Mouse (Mus musculus): ENCODE data around the gene Hdac7. TPM values are rescaled to one million over a fixed set of nuclear protein-coding genes. Genes with fewer than 3 reads are reported as not detected.

Gene Hdac7
- polyA plus RNA-seq, 1 experiment, result 29.9 TPM

- H3K36me3 ChIP-seq (ENCODE audit: control insufficient read depth, insufficient read depth, low read length), result no peaks in the 10 kb centered on the region
- H3K4me1 ChIP-seq (ENCODE audit: control insufficient read depth, insufficient read depth, insufficient read length, low read length), result peaks cover 3% of the 10 kb centered on the region; the same call in 1 of the 2 replicates
- no peak for TF ChIP-seq POLR2A (IDR thresholded peaks at IDR 0.05; ENCODE audit: low read depth, low read length)
- TF ChIP-seq CTCF (IDR thresholded peaks at IDR 0.05; ENCODE audit: extremely low read depth, insufficient read length, insufficient replicate concordance, low read depth, low read length), result peak; percentile 77; the same call in 1 of the 2 replicates
- 8% methylated on average over 8 of the region's 8 CpGs for WGBS
- H3K4me3 ChIP-seq (ENCODE audit: low read depth, low read length), result no peak overlapping the region
- H3K27me3 ChIP-seq (ENCODE audit: control insufficient read depth, insufficient read depth, low read length), result no peaks in the 10 kb centered on the region
- H3K27ac ChIP-seq (ENCODE audit: insufficient read depth, low read depth, low read length), result no peak overlapping the region
Observed at GRCm38 (mm10) chr15:97776514-97776913, 67.8 kb downstream of the Hdac7 start.

- WGBS, result 71% methylated on average over 5 of the region's 5 CpGs
- H3K4me1 ChIP-seq (ENCODE audit: control insufficient read depth, insufficient read depth, insufficient read length, low read length), result peaks cover 3% of the 10 kb centered on the region; the same call in 1 of the 2 replicates
- no peaks in the 10 kb centered on the region for H3K27me3 ChIP-seq (ENCODE audit: control insufficient read depth, insufficient read depth, low read length)
- H3K36me3 ChIP-seq (ENCODE audit: control insufficient read depth, insufficient read depth, low read length), result no peaks in the 10 kb centered on the region
- 0 out of 2 replicates have a peak overlapping the region, but pooled peaks have one; percentile 37 for H3K27ac ChIP-seq (ENCODE audit: insufficient read depth, low read depth, low read length)
- TF ChIP-seq POLR2A (IDR thresholded peaks at IDR 0.05; ENCODE audit: low read depth, low read length), result no peak
- TF ChIP-seq CTCF (IDR thresholded peaks at IDR 0.05; ENCODE audit: extremely low read depth, insufficient read length, insufficient replicate concordance, low read depth, low read length), result no peak
- H3K4me3 ChIP-seq (ENCODE audit: low read depth, low read length), result no peak overlapping the region
Observed at GRCm38 (mm10) chr15:97773961-97774370, 70.3 kb downstream of the Hdac7 start.

- Histone ChIP-seq H3K27ac (ENCODE audit: insufficient read depth, low read depth, low read length) (0 out of 2 replicates have a peak overlapping the region, but pooled peaks have one; percentile 30), H3K27me3 (ENCODE audit: control insufficient read depth, insufficient read depth, low read length) (peaks cover 5% of the 10 kb centered on the region; the same call in 1 of the 2 replicates), H3K4me3 (ENCODE audit: low read depth, low read length) (no peak overlapping the region), H3K36me3 (ENCODE audit: control insufficient read depth, insufficient read depth, low read length) (no peaks in the 10 kb centered on the region), H3K4me1 (ENCODE audit: control insufficient read depth, insufficient read depth, insufficient read length, low read length) (peaks cover 5% of the 10 kb centered on the region)
- WGBS, result 19% methylated on average over 5 of the region's 5 CpGs
- TF ChIP-seq POLR2A (IDR thresholded peaks at IDR 0.05; ENCODE audit: low read depth, low read length) (no peak), CTCF (IDR thresholded peaks at IDR 0.05; ENCODE audit: extremely low read depth, insufficient read length, insufficient replicate concordance, low read depth, low read length) (no peak)
Observed at GRCm38 (mm10) chr15:97773108-97773507, 71.2 kb downstream of the Hdac7 start.

- H3K27ac ChIP-seq (ENCODE audit: insufficient read depth, low read depth, low read length), result no peak overlapping the region
- no peak for TF ChIP-seq POLR2A (IDR thresholded peaks at IDR 0.05; ENCODE audit: low read depth, low read length)
- no peak for TF ChIP-seq CTCF (IDR thresholded peaks at IDR 0.05; ENCODE audit: extremely low read depth, insufficient read length, insufficient replicate concordance, low read depth, low read length)
- H3K27me3 ChIP-seq (ENCODE audit: control insufficient read depth, insufficient read depth, low read length), result peaks cover 21% of the 10 kb centered on the region
- no peaks in the 10 kb centered on the region for H3K36me3 ChIP-seq (ENCODE audit: control insufficient read depth, insufficient read depth, low read length)
- H3K4me3 ChIP-seq (ENCODE audit: low read depth, low read length), result no peak overlapping the region
- WGBS, result 74% methylated on average over 8 of the region's 8 CpGs
- H3K4me1 ChIP-seq (ENCODE audit: control insufficient read depth, insufficient read depth, insufficient read length, low read length), result peaks cover 12% of the 10 kb centered on the region
Observed at GRCm38 (mm10) chr15:97770280-97770679, 74.0 kb downstream of the Hdac7 start.

GRCm38 (mm10) chr15:97768192-97768591 lies 76.1 kb downstream of the Hdac7 start:
- peaks cover 12% of the 10 kb centered on the region for H3K4me1 ChIP-seq (ENCODE audit: control insufficient read depth, insufficient read depth, insufficient read length, low read length)
- WGBS, result 3% methylated on average over 18 of the region's 18 CpGs
- peak overlapping the region; percentile 70 for H3K4me3 ChIP-seq (ENCODE audit: low read depth, low read length)
- peaks cover 21% of the 10 kb centered on the region for H3K27me3 ChIP-seq (ENCODE audit: control insufficient read depth, insufficient read depth, low read length)
- no peaks in the 10 kb centered on the region for H3K36me3 ChIP-seq (ENCODE audit: control insufficient read depth, insufficient read depth, low read length)
- H3K27ac ChIP-seq (ENCODE audit: insufficient read depth, low read depth, low read length), result peak overlapping the region; percentile 59
- TF ChIP-seq CTCF (IDR thresholded peaks at IDR 0.05; ENCODE audit: extremely low read depth, insufficient read length, insufficient replicate concordance, low read depth, low read length) (no peak), POLR2A (IDR thresholded peaks at IDR 0.05; ENCODE audit: low read depth, low read length) (no peak)

- peak within 1 kb of the TSS; percentile 63 for H3K27ac ChIP-seq (ENCODE audit: insufficient read depth, low read depth, low read length)
- TF ChIP-seq CTCF (IDR thresholded peaks at IDR 0.05; ENCODE audit: extremely low read depth, insufficient read length, insufficient replicate concordance, low read depth, low read length), result peak; percentile 49; the same call in 1 of the 2 replicates
- TF ChIP-seq POLR2A (IDR thresholded peaks at IDR 0.05; ENCODE audit: low read depth, low read length), result no peak
- no peaks in the 10 kb centered on the region for H3K36me3 ChIP-seq (ENCODE audit: control insufficient read depth, insufficient read depth, low read length)
- H3K4me3 ChIP-seq (ENCODE audit: low read depth, low read length), result peak within 1 kb of the TSS; percentile 70
- H3K4me1 ChIP-seq (ENCODE audit: control insufficient read depth, insufficient read depth, insufficient read length, low read length), result peaks cover 9% of the 10 kb centered on the region
- H3K27me3 ChIP-seq (ENCODE audit: control insufficient read depth, insufficient read depth, low read length), result peaks cover 21% of the 10 kb centered on the region
- 2% methylated on average over 44 of the region's 44 CpGs for WGBS
Observed at GRCm38 (mm10) chr15:97767280-97768186, 76.8 kb downstream of the Hdac7 start, which contains the start of gene Rapgef3. Rapgef3 (minus strand) TSS chr15:97767972.

Data from small intestine, adult 2 months (tissue).